Mouse (Mus musculus) A20 (cell line): ENCODE data around the gene Helz.

ENCODE experiments used
- DNase-seq: peaks from one replicate; pipeline ENCODE4 v3.0.0-alpha.2; 2011; ENCODE audit warnings: low read depth, low spot score

Gene Helz

DNA sequence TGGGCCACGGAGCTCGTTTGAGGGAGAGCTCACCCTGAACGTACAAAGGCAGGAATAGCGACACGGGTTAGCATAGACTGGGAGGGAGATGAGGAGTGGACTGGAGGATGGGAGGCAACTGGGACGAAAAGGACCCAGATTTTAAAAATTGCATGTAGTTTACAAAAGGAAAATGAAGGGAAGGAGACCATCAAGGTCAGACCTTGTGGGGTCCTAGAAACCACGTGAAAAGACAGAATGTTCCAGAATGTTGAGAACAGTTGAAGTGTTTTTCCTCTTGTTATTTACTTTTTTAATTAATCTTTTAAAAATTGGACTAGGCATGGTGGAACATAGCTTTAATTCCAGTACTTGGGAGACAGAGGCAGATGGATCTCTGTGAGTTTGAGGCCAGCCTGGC is 173.3 kb downstream of the Helz start:
- DNase-seq = no peak

DNA sequence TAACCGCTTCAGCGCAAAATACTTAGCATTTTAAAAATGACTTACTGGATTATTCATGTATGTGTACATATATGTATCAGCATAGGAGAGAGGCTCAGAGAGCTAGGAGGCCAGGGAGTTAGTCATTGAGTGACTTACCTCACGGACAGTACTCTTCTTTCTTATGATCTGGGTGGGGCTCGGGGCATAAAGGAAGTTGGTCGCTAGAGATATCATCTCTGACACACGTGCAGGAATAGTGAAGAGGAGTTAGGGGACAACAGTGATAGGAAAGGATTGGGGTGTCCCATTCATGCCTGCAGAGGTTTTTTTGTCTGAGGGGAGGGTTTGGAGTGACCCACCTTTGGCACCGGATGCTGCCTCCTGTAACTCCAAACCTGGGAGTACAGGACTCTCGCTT is 176.9 kb downstream of the Helz start:
- no peak for DNase-seq

DNA sequence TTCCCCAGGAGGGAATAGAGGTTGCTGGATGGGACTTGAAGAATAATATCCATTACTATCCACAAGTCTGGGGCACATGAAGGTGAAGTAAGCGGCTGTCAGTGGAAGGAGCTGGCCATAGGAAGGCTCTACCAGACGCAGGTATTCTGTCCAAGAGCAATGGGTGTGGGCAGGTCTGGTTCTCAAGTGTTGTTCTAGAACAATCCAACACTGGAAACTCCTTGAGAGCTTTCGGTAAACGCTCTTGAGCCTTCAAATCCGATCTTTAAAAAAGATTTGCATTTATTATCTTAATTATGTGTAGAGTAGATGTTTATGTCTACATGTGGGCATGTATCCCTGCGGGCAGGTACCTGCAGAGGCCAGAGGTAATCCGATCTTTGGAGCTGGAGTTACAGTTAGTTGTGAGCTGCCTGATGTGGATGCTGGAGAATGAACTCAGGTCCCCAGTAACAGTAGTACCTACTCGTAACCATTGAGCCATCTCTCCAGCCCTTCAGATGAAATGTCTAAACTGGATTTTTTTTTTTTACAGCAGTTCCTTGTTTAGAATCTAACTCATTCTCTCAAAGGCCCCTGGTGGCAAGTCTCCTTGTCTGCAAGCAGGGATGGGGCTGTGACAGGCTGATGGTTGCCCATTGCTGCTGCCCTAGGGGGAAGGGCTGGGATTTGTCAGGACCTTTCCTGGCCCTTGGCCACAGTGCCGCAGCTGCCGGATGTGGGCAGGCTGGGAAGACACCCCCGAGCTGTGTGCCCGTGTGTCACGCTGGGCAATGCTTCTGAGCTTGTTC is 180.5 kb downstream of the Helz start:
- DNase-seq = no peak

DNA sequence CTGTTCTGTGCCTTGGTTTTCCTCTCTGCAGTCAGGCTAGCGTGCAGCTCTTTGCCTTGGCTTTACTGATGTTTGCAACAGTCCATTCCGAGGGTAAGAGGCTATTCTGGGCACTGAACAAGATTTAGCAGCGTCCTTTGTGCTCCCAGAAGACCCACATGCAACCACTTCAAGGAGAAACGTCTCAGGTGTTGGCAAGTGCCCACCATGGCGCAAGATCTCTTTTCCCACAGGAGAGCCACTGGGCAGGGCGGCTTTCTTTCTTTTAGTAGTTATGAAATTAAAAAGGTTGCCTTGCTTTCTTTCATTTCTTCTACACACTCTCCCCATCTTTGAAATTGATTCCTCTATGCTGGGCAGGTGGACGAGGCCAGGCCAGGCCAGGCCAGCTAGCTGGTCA is 181.4 kb downstream of the Helz start:
- DNase-seq = no peak

DNA sequence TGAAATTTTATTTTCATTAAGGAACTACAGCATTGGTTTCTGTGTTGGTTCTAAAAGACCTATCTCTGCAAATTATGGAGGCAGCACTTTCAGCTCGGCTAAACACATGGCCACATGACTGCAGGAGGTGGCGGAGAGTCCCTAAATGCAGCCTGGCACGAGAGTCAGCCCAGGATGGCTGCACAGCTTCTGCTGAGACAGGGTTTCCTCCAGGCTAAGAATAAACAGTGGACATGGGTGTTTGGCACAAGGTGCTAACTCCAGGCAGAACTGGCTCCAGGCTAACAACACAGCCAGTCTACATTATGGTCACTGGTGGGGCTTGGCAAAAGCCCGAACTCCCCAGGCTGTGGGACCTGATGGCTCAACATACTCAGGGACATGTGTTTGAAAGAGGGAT is 183.2 kb downstream of the Helz start:
- no peak for DNase-seq

DNA sequence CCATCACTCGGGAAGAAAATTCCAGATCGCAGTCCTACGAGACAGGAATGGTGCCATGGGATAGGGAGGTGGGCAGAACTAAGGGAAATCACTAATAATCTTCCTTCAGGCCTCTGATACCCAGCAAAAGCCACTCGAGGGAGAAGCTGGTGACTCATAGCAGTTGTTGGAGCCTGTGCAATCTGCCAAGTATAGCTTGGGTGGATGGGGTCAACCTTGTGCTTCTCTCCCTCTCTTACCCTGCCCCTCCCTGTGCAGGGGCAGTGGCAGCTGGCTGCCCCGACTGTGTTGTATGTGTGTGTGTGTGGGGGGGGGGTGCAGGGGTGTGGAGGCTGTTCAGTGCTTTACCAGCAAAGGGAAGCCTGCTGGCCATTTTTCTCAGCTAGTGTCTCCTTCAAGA is 183.8 kb downstream of the Helz start:
- DNase-seq = no peak

DNA sequence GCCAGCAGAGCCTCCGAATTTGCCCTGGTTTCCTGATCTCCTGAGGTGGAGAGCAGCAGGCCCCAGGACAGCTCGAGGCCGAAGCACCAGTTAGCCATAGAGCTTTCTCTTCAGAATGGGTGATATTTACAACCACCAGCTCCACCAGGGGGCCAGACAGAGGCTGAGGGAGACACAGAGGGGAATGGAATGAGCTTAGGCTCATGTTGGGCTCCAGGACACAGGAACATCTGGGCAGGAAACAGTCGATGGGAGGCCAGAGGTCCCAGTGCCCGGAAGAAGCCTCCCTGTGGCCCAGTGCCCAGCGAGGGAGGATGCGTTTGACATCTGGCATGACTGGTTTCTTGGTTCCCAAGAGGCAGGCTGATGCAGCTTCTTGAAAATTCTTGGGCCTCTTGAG is 186.4 kb downstream of the Helz start:
- no peak for DNase-seq

DNA sequence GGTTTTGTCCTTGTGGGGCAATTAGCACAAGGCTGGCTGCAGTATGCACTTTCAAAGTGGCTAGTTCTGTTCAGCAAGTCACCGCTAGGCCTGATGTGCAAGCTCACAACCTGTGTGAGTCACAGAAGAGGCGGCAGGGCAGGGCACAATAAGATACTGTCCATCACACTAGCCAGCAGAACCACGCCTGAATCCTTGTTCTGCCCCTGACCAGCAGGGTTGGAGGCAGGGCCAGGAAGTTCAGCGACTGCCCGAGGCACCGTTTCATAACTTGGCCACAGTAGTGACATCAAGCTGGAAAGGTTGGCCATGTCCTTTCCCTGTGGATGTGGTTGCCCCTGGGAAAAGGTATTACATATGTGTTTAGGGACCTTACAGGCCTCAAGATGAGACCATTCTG is 190.2 kb downstream of the Helz start:
- DNase-seq = no peak

DNA sequence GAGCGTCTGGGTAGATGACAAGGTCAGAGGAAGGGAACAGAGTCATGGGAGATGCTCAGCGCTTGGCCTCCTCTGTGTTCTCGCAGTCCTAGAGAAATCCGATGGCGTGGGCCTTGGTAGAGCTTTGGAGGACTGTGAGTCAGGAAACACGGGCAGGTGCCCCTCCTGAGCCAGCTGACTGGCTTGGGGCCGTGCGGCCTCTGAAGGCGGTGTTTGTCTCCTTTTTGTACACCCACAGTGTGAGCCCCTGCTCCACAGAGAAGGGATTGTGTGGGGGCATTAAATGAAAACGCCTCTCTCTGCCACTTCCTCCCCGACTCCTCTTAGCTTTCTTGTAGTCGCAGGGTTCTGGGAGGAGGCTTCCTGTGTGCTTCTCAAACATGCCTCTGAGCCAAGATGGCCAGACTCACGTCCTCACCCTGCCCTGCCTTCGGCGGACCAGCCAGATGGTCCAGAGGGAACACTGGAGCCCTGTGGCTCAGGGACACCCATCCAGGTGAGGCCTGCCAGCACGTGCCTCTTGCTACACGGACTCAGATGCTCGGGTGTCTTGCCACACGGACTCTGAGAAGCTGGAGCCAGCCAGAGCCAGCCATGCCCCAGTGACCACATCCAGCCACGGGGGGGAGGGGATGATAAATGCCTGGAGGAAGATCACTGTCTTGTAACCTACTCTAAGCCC is 190.8 kb downstream of the Helz start:
- DNase-seq = no peak

DNA sequence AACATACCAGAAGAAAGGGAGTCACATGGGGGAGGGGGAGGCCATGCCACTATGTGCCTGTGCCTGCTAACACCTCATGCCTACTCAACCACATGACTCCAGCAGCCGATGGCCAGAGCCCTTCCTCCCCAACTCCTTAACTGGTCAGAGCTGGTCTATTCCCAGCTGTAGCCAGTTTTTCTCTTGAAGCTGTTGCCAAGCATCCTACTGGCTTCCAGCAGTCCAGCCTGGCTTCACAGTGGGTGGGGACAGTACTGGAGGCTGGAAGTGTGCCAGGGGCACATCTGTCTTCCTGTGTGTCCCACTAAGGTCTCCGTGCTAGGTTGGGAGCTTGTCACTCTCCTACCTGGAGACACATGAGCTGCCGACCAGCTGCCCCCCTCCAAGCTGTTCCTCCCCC is 195.4 kb downstream of the Helz start:
- no peak for DNase-seq
